Mouse (Mus musculus): Measurements from ENCODE around the gene Ykt6. TPM values are rescaled to one million over a fixed set of nuclear protein-coding genes. Genes with fewer than 3 reads are reported as not detected.

Gene Ykt6
- 25.0 and 26.1 TPM in 2 replicates for polyA plus RNA-seq (2014; fragmentation: Nextera tagmentation; extraction: Ambion mirVana)

- Histone ChIP-seq H3K27ac (ENCODE audit: low read depth) (peak within 1 kb of the TSS; percentile 92), H3K27me3 (ENCODE audit: insufficient read depth, low read length) (no peaks in the 10 kb centered on the region), H3K4me2 (peak within 1 kb of the TSS; percentile 87), H3K4me1 (ENCODE audit: insufficient read depth) (peaks cover 8% of the 10 kb centered on the region), H3K36me3 (ENCODE audit: insufficient read depth) (peaks cover 12% of the 10 kb centered on the region), H3K9ac (peak within 1 kb of the TSS; percentile 91), H3K9me3 (ENCODE audit: low read depth, low read length) (no peaks in the 10 kb centered on the region), H3K4me3 (ENCODE audit: low read depth, low read length) (peak within 1 kb of the TSS; percentile 96)
- TF ChIP-seq CTCF (IDR thresholded peaks at IDR 0.05; ENCODE audit: low read depth) = no peak
- ATAC-seq (ENCODE audit: insufficient read depth) = peak; percentile 97
- DNase-seq = peak; percentile 99
- WGBS = 1% methylated on average over 71 of the region's 71 CpGs
These were observed at the start of gene Ykt6 for GRCm38 (mm10) chr11:5955546-5956276. Gene Ykt6, plus strand, starts transcription at chr11:5955693.

- Histone ChIP-seq H3K36me3 (ENCODE audit: insufficient read depth) (no peaks in the 10 kb centered on the region), H3K27me3 (ENCODE audit: insufficient read depth, low read length) (no peaks in the 10 kb centered on the region), H3K27ac (ENCODE audit: low read depth) (no peak overlapping the region), H3K4me1 (ENCODE audit: insufficient read depth) (peaks cover 10% of the 10 kb centered on the region; the same call in 1 of the 2 replicates), H3K9ac (no peak overlapping the region), H3K9me3 (ENCODE audit: low read depth, low read length) (no peaks in the 10 kb centered on the region), H3K4me2 (no peak overlapping the region), H3K4me3 (ENCODE audit: low read depth, low read length) (no peak overlapping the region)
- no peak for DNase-seq
- TF ChIP-seq CTCF (IDR thresholded peaks at IDR 0.05; ENCODE audit: low read depth) = no peak
- 79% methylated on average over 10 of the region's 10 CpGs for WGBS
- ATAC-seq (ENCODE audit: insufficient read depth) = no peak
These were observed 49.5 kb upstream of the Ykt6 start for GRCm38 (mm10) chr11:5905778-5906518.

- Histone ChIP-seq H3K4me2 (no peak overlapping the region), H3K4me3 (ENCODE audit: low read depth, low read length) (no peak overlapping the region), H3K4me1 (ENCODE audit: insufficient read depth) (peaks cover 3% of the 10 kb centered on the region; the same call in 1 of the 2 replicates), H3K9ac (no peak overlapping the region), H3K9me3 (ENCODE audit: low read depth, low read length) (no peaks in the 10 kb centered on the region), H3K27me3 (ENCODE audit: insufficient read depth, low read length) (no peaks in the 10 kb centered on the region), H3K36me3 (ENCODE audit: insufficient read depth) (no peaks in the 10 kb centered on the region), H3K27ac (ENCODE audit: low read depth) (no peak overlapping the region)
- TF ChIP-seq CTCF (IDR thresholded peaks at IDR 0.05; ENCODE audit: low read depth) = no peak
- 66% methylated on average over 5 of the region's 5 CpGs for WGBS
- DNase-seq (no peak), ATAC-seq (ENCODE audit: insufficient read depth) (no peak)
These were observed 48.4 kb upstream of the Ykt6 start for GRCm38 (mm10) chr11:5907096-5907495.

GRCm38 (mm10) chr11:5908642-5909041 is 46.9 kb upstream of the Ykt6 start:
- no peak for TF ChIP-seq CTCF (IDR thresholded peaks at IDR 0.05; ENCODE audit: low read depth)
- no peaks in the 10 kb centered on the region for H3K36me3 ChIP-seq (ENCODE audit: insufficient read depth)
- no peaks in the 10 kb centered on the region for H3K9me3 ChIP-seq (ENCODE audit: low read depth, low read length)
- H3K27me3 ChIP-seq (ENCODE audit: insufficient read depth, low read length) = no peaks in the 10 kb centered on the region
- no peak overlapping the region for H3K27ac ChIP-seq (ENCODE audit: low read depth)
- H3K4me1 ChIP-seq (ENCODE audit: insufficient read depth) = no peaks in the 10 kb centered on the region; the same call in 1 of the 2 replicates
- no peak overlapping the region for H3K9ac ChIP-seq
- no peak overlapping the region for H3K4me3 ChIP-seq (ENCODE audit: low read depth, low read length)
- no peak for DNase-seq
- H3K4me2 ChIP-seq = no peak overlapping the region
- WGBS = 35% methylated on average over 4 of the region's 4 CpGs
- ATAC-seq (ENCODE audit: insufficient read depth) = no peak

- no peak overlapping the region for H3K4me2 ChIP-seq
- peak; percentile 77 for TF ChIP-seq CTCF (IDR thresholded peaks at IDR 0.05; ENCODE audit: low read depth)
- H3K27me3 ChIP-seq (ENCODE audit: insufficient read depth, low read length) = no peaks in the 10 kb centered on the region
- no peaks in the 10 kb centered on the region for H3K9me3 ChIP-seq (ENCODE audit: low read depth, low read length)
- no peak overlapping the region for H3K27ac ChIP-seq (ENCODE audit: low read depth)
- DNase-seq = peak; percentile 82
- no peaks in the 10 kb centered on the region for H3K36me3 ChIP-seq (ENCODE audit: insufficient read depth)
- H3K9ac ChIP-seq = no peak overlapping the region
- no peak overlapping the region for H3K4me3 ChIP-seq (ENCODE audit: low read depth, low read length)
- ATAC-seq (ENCODE audit: insufficient read depth) = peak; percentile 73
- no peaks in the 10 kb centered on the region for H3K4me1 ChIP-seq (ENCODE audit: insufficient read depth)
- 25% methylated on average over 5 of the region's 5 CpGs for WGBS
These were observed 42.9 kb upstream of the Ykt6 start for GRCm38 (mm10) chr11:5912635-5913034.

DNA sequence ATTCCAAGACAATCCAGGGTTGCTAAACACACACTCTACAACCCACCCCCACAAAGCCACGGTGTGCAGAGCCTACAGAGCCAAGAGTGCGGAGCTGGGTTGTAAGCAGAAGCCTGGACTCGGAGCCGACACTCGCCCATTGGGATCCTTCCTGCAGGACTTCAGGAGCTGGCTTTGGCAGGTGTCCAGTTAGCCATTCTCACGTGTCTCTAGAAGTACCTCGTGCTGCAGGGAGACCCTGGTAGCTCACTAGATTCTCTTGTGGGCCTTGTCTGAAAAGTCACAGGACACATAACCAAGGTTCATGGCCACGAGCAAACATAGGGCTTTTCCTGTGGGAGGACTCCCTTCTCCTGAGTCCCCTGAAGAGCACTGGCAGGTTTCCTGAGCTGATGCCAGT is 42.2 kb upstream of the Ykt6 start:
- H3K9ac ChIP-seq = no peak overlapping the region
- DNase-seq = no peak
- no peaks in the 10 kb centered on the region for H3K4me1 ChIP-seq (ENCODE audit: insufficient read depth)
- no peak overlapping the region for H3K4me2 ChIP-seq
- TF ChIP-seq CTCF (IDR thresholded peaks at IDR 0.05; ENCODE audit: low read depth) = no peak
- no peaks in the 10 kb centered on the region for H3K9me3 ChIP-seq (ENCODE audit: low read depth, low read length)
- no peaks in the 10 kb centered on the region for H3K36me3 ChIP-seq (ENCODE audit: insufficient read depth)
- H3K27me3 ChIP-seq (ENCODE audit: insufficient read depth, low read length) = no peaks in the 10 kb centered on the region
- H3K27ac ChIP-seq (ENCODE audit: low read depth) = no peak overlapping the region
- 63% methylated on average over 8 of the region's 8 CpGs for WGBS
- ATAC-seq (ENCODE audit: insufficient read depth) = no peak
- H3K4me3 ChIP-seq (ENCODE audit: low read depth, low read length) = no peak overlapping the region

- ATAC-seq (ENCODE audit: insufficient read depth) (no peak), DNase-seq (no peak)
These were observed 41.6 kb upstream of the Ykt6 start for GRCm38 (mm10) chr11:5913936-5914335.

More at GRCm38 (mm10) chr11:5913936-5914335, 41.6 kb upstream of the Ykt6 start:
- H3K4me2 ChIP-seq = no peak overlapping the region
- H3K27ac ChIP-seq (ENCODE audit: low read depth) = no peak overlapping the region
- no peak for TF ChIP-seq CTCF (IDR thresholded peaks at IDR 0.05; ENCODE audit: low read depth)
- no peaks in the 10 kb centered on the region for H3K4me1 ChIP-seq (ENCODE audit: insufficient read depth)
- H3K9me3 ChIP-seq (ENCODE audit: low read depth, low read length) = no peaks in the 10 kb centered on the region
- H3K9ac ChIP-seq = no peak overlapping the region
- H3K36me3 ChIP-seq (ENCODE audit: insufficient read depth) = no peaks in the 10 kb centered on the region
- no peak overlapping the region for H3K4me3 ChIP-seq (ENCODE audit: low read depth, low read length)
- 79% methylated on average over 4 of the region's 4 CpGs for WGBS
- no peaks in the 10 kb centered on the region for H3K27me3 ChIP-seq (ENCODE audit: insufficient read depth, low read length)

Measured in lung, embryonic 14.5 days (tissue).